Mouse (Mus musculus) heart, embryonic 11.5 days (tissue): ENCODE data around the gene L3mbtl4. TPM values are rescaled to one million over a fixed set of nuclear protein-coding genes. Genes with fewer than 3 reads are reported as not detected.
"Not testable (repeated sequence)": the region's sequence is repeated elsewhere in the genome, so short reads cannot be mapped to it uniquely, and the experiment has no call there.

ENCODE experiments used
- ATAC-seq: fragments of 200-750 bp; cut with Nextera tagmentation; replicated peaks from 2 replicates; pipeline ENCODE4 v1.8.0; 2017; ENCODE audit warnings: moderate library complexity; ENCODE audit not compliant: insufficient number of reproducible peaks, low FRiP score, low TSS enrichment
- H3K27ac ChIP-seq: fragments of 300-500 bp; sonication (generic); 2 replicates; pipeline ENCODE4 v1.5.1; 2014; ENCODE audit warnings: mild to moderate bottlenecking, low read depth, low read length
- H3K27me3 ChIP-seq: fragments of 300-500 bp; sonication (generic); 2 replicates; pipeline ENCODE4 v1.6.1; 2014; ENCODE audit warnings: mild to moderate bottlenecking, low read length, mixed read lengths; ENCODE audit not compliant: control insufficient read depth, insufficient read depth
- H3K36me3 ChIP-seq: fragments of 300-500 bp; sonication (generic); 2 replicates; pipeline ENCODE4 v1.6.1; 2014; ENCODE audit warnings: mild to moderate bottlenecking, low read length, moderate library complexity, mixed read lengths; ENCODE audit not compliant: control insufficient read depth, insufficient read depth
- H3K4me1 ChIP-seq: fragments of 300-500 bp; sonication (generic); 2 replicates; pipeline ENCODE4 v1.6.1; 2014; ENCODE audit warnings: low read length; ENCODE audit not compliant: control insufficient read depth, insufficient read depth
- H3K4me2 ChIP-seq: fragments of 300-500 bp; sonication (generic); 2 replicates; pipeline ENCODE4 v1.6.1; 2014; ENCODE audit warnings: mild to moderate bottlenecking, moderate library complexity
- H3K4me3 ChIP-seq: fragments of 300-500 bp; sonication (generic); 2 replicates; pipeline ENCODE4 v1.5.1; 2014; ENCODE audit warnings: low read depth, low read length
- H3K9ac ChIP-seq: fragments of 300-500 bp; sonication (generic); 2 replicates; pipeline ENCODE4 v1.6.1; 2014; ENCODE audit warnings: mild to moderate bottlenecking, low read depth, low read length, moderate library complexity
- H3K9me3 ChIP-seq: fragments of 300-500 bp; sonication (generic); replicated peaks from 2 replicates; pipeline ENCODE4 v1.6.1; 2016; ENCODE audit warnings: low read length; ENCODE audit not compliant: control insufficient read depth
- WGBS: fragments of 180-500 bp; shearing (Covaris S2); extraction: QIAGEN DNeasy Blood & Tissue Kit; methylation state at CpG from one replicate; pipeline ENCODE4 v1.1.7; 2014; ENCODE audit not compliant: insufficient replicate concordance; 5-methylcytosine and 5-hydroxymethylcytosine counted together
- polyA plus RNA-seq: library from polyadenylated mRNA; unstranded; fragments of >200 nt; fragmentation: Nextera tagmentation; extraction: Ambion mirVana; gene quantifications from 2 replicates; pipeline ENCODE4 v1.2.1, GENCODE M21; 2014

The L3mbtl4 gene
- polyA plus RNA-seq, 1 experiment from 2014 or later: not detected

- ATAC-seq: no peak
- Histone ChIP-seq H3K9me3 (no peaks in the 10 kb centered on the region), H3K4me3 (no peak overlapping the region), H3K27me3 (no peaks in the 10 kb centered on the region), H3K4me2 (no peak overlapping the region), H3K27ac (no peak overlapping the region), H3K36me3 (no peaks in the 10 kb centered on the region), H3K9ac (no peak overlapping the region), H3K4me1 (no peaks in the 10 kb centered on the region)
- 63% methylated on average over 5 of the region's 5 CpGs for WGBS
Measured at GRCm38 (mm10) chr17:68433576-68433975, 160.0 kb downstream of the L3mbtl4 start.

GRCm38 (mm10) chr17:68450921-68451320 is 177.3 kb downstream of the L3mbtl4 start:
- H3K36me3 ChIP-seq: no peaks in the 10 kb centered on the region
- ATAC-seq: no peak
- H3K4me3 ChIP-seq: no peak overlapping the region
- no peak overlapping the region for H3K4me2 ChIP-seq
- H3K4me1 ChIP-seq: no peaks in the 10 kb centered on the region
- WGBS: 88% methylated on average over 1 of the region's 1 CpGs
- no peaks in the 10 kb centered on the region for H3K27me3 ChIP-seq
- no peaks in the 10 kb centered on the region for H3K9me3 ChIP-seq
- no peak overlapping the region for H3K9ac ChIP-seq
- H3K27ac ChIP-seq: no peak overlapping the region

GRCm38 (mm10) chr17:68461471-68461870 is 187.9 kb downstream of the L3mbtl4 start:
- WGBS: 78% methylated on average over 5 of the region's 5 CpGs
- Histone ChIP-seq H3K9me3 (no peaks in the 10 kb centered on the region), H3K4me3 (no peak overlapping the region), H3K27me3 (no peaks in the 10 kb centered on the region), H3K27ac (no peak overlapping the region), H3K9ac (no peak overlapping the region), H3K4me1 (no peaks in the 10 kb centered on the region), H3K36me3 (no peaks in the 10 kb centered on the region), H3K4me2 (no peak overlapping the region)
- no peak for ATAC-seq

- no peak overlapping the region for H3K27ac ChIP-seq
- H3K27me3 ChIP-seq: no peaks in the 10 kb centered on the region
- no peak for ATAC-seq
- H3K9me3 ChIP-seq: no peaks in the 10 kb centered on the region
- 60% methylated on average over 1 of the region's 1 CpGs for WGBS
- H3K36me3 ChIP-seq: no peaks in the 10 kb centered on the region
- H3K4me3 ChIP-seq: no peak overlapping the region
- H3K4me1 ChIP-seq: no peaks in the 10 kb centered on the region
- no peak overlapping the region for H3K4me2 ChIP-seq
- no peak overlapping the region for H3K9ac ChIP-seq
Measured at GRCm38 (mm10) chr17:68467311-68467710, 193.7 kb downstream of the L3mbtl4 start.

- H3K36me3 ChIP-seq: no peaks in the 10 kb centered on the region
- 63% methylated on average over 4 of the region's 4 CpGs for WGBS
- H3K4me1 ChIP-seq: no peaks in the 10 kb centered on the region
- no peaks in the 10 kb centered on the region for H3K9me3 ChIP-seq
- H3K4me2 ChIP-seq: no peak overlapping the region
- ATAC-seq: no peak
- no peak overlapping the region for H3K9ac ChIP-seq
- H3K27me3 ChIP-seq: no peaks in the 10 kb centered on the region
- no peak overlapping the region for H3K4me3 ChIP-seq
- no peak overlapping the region for H3K27ac ChIP-seq
Measured at GRCm38 (mm10) chr17:68490065-68490691, 216.6 kb downstream of the L3mbtl4 start.

- Histone ChIP-seq H3K27ac (no peak overlapping the region), H3K27me3 (no peaks in the 10 kb centered on the region), H3K4me2 (no peak overlapping the region), H3K9me3 (no peaks in the 10 kb centered on the region), H3K9ac (no peak overlapping the region), H3K4me1 (no peaks in the 10 kb centered on the region), H3K36me3 (no peaks in the 10 kb centered on the region), H3K4me3 (no peak overlapping the region)
- 73% methylated on average over 3 of the region's 3 CpGs for WGBS
- ATAC-seq: no peak
Measured at GRCm38 (mm10) chr17:68492231-68492630, 218.6 kb downstream of the L3mbtl4 start.

- not testable (repeated sequence) for H3K4me1 ChIP-seq, H3K9ac ChIP-seq, ATAC-seq, H3K4me3 ChIP-seq, H3K9me3 ChIP-seq, H3K27me3 ChIP-seq, H3K27ac ChIP-seq, H3K4me2 ChIP-seq, H3K36me3 ChIP-seq
- 68% methylated on average over 2 of the region's 4 CpGs for WGBS
Measured at GRCm38 (mm10) chr17:68502998-68503397, 229.4 kb downstream of the L3mbtl4 start.

GRCm38 (mm10) chr17:68559698-68560097 is 286.1 kb downstream of the L3mbtl4 start:
- Histone ChIP-seq H3K4me2 (no peak overlapping the region), H3K27ac (no peak overlapping the region), H3K9me3 (no peaks in the 10 kb centered on the region), H3K27me3 (no peaks in the 10 kb centered on the region), H3K4me1 (no peaks in the 10 kb centered on the region), H3K4me3 (no peak overlapping the region), H3K9ac (no peak overlapping the region), H3K36me3 (no peaks in the 10 kb centered on the region)
- WGBS: 74% methylated on average over 9 of the region's 9 CpGs
- no peak for ATAC-seq

GRCm38 (mm10) chr17:68560264-68560663 is 286.7 kb downstream of the L3mbtl4 start:
- Histone ChIP-seq H3K36me3 (no peaks in the 10 kb centered on the region), H3K27me3 (no peaks in the 10 kb centered on the region), H3K9me3 (no peaks in the 10 kb centered on the region), H3K4me3 (no peak overlapping the region), H3K4me2 (no peak overlapping the region), H3K4me1 (no peaks in the 10 kb centered on the region), H3K27ac (no peak overlapping the region), H3K9ac (no peak overlapping the region)
- no peak for ATAC-seq
- WGBS: 49% methylated on average over 1 of the region's 1 CpGs
